Mouse (Mus musculus): ENCODE data around the gene Trf.

Trf gene

GRCm38 (mm10) chr9:103230151-103230951 lies at the start of gene Trf, which contains the start of gene Gm20425:
TSS of gene Trf (minus strand) at chr9:103230444.
TSS of gene Gm20425 (minus strand) at chr9:103230307.
- peak; percentile 58 to 65 for DNase-seq (ENCODE audit: low spot score in 2 of 2)

- no peak for DNase-seq (ENCODE audit: low spot score in 2 of 2)
These were observed 46.6 kb upstream of the Trf start for GRCm38 (mm10) chr9:103276876-103277275.

- DNase-seq (ENCODE audit: low spot score in 2 of 2): no peak
These were observed 45.4 kb upstream of the Trf start for GRCm38 (mm10) chr9:103275676-103276075.

- no peak for DNase-seq (ENCODE audit: low spot score in 2 of 2)
These were observed 44.6 kb upstream of the Trf start for GRCm38 (mm10) chr9:103274819-103275218.

GRCm38 (mm10) chr9:103271104-103271503 lies 40.9 kb upstream of the Trf start:
- DNase-seq (ENCODE audit: low spot score in 2 of 2): no peak

- DNase-seq (ENCODE audit: low spot score in 2 of 2): no peak
These were observed 35.5 kb upstream of the Trf start for GRCm38 (mm10) chr9:103265778-103266177.

- no peak for DNase-seq (ENCODE audit: low spot score in 2 of 2)
These were observed 22.7 kb upstream of the Trf start for GRCm38 (mm10) chr9:103252906-103253305.

- DNase-seq (ENCODE audit: low spot score in 2 of 2): no peak
These were observed 18.4 kb upstream of the Trf start for GRCm38 (mm10) chr9:103248618-103249017.

- no peak for DNase-seq (ENCODE audit: low spot score in 2 of 2)
These were observed 16.4 kb upstream of the Trf start for GRCm38 (mm10) chr9:103246526-103247168.

GRCm38 (mm10) chr9:103243640-103244039 lies 13.4 kb upstream of the Trf start:
- no peak for DNase-seq (ENCODE audit: low spot score in 2 of 2)

- no peak for DNase-seq (ENCODE audit: low spot score in 2 of 2)
These were observed 11.0 kb upstream of the Trf start for GRCm38 (mm10) chr9:103241206-103241605.

GRCm38 (mm10) chr9:103239471-103239870 lies 9.2 kb upstream of the Trf start:
- DNase-seq (ENCODE audit: low spot score in 2 of 2): no peak

- no peak for DNase-seq (ENCODE audit: low spot score in 2 of 2)
These were observed 4.4 kb upstream of the Trf start for GRCm38 (mm10) chr9:103234565-103235165.

GRCm38 (mm10) chr9:103234059-103234458 lies 3.8 kb upstream of the Trf start:
- no peak for DNase-seq (ENCODE audit: low spot score in 2 of 2)

- DNase-seq (ENCODE audit: low spot score in 2 of 2): no peak
These were observed 2.8 kb upstream of the Trf start for GRCm38 (mm10) chr9:103233006-103233395.

GRCm38 (mm10) chr9:103232232-103233005 lies 2.2 kb upstream of the Trf start:
- no peak for DNase-seq (ENCODE audit: low spot score in 2 of 2)

GRCm38 (mm10) chr9:103229037-103229867 lies 992 bp downstream of the Trf start:
- DNase-seq (ENCODE audit: low spot score in 2 of 2): no peak

GRCm38 (mm10) chr9:103228370-103229003 lies 1.8 kb downstream of the Trf start:
- no peak for DNase-seq (ENCODE audit: low spot score in 2 of 2)

- DNase-seq (ENCODE audit: low spot score in 2 of 2): no peak
These were observed 2.5 kb downstream of the Trf start for GRCm38 (mm10) chr9:103227760-103228159.

GRCm38 (mm10) chr9:103226806-103227205 lies 3.4 kb downstream of the Trf start:
- DNase-seq (ENCODE audit: low spot score in 2 of 2): no peak

GRCm38 (mm10) chr9:103225464-103225863 lies 4.8 kb downstream of the Trf start:
- DNase-seq (ENCODE audit: low spot score in 2 of 2): no peak

Measured in heart, adult 9 months (tissue).